Mouse (Mus musculus) thymus, postnatal 25 days (tissue): ENCODE results near the gene Arl13b.

Experiments
- DNase-seq: peaks from one replicate; pipeline ENCODE4 v3.0.0; 2022

Gene Arl13b

GRCm38 (mm10) chr16:62813790-62814189, 33.0 kb downstream of the Arl13b start:
- no peak for DNase-seq

GRCm38 (mm10) chr16:62810855-62811254, 36.0 kb downstream of the Arl13b start:
- no peak for DNase-seq

DNA sequence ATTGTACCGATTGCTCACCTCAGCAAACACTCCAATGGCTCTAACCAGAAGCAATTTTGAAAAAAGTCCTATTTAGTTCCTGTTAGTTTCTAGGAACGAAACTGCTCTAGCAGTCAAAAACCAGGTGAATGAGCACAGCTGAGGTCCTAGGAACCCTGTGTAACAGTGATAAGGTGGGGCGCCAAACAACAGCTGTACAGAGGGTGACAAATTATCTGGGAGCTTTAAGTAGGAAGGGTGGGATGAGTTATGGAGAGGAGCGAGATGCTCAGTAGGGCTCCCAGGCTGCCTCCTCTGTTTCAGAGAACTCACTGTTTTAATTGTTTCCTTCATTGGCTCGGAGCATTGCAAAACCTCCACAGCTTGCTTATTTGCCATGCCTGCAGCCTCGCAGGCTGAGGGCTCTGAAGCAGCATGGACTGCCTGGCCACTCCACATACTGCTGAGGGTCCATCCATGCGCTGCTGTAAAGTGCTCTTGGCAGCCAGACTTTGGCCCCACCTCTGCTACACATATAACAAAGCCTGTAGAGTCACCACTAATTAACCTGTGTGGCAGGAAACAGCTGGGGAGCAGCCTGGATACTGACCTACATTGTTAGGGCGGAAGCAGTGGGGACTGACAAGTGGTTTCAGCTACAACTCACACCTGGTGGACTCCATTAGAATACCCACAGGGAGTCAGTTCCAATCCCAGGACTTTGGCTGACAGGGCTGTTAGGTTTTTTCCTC, 39.4 kb downstream of the Arl13b start:
- peak; percentile 27 for DNase-seq

GRCm38 (mm10) chr16:62804621-62805020, 42.2 kb downstream of the Arl13b start:
- no peak for DNase-seq

GRCm38 (mm10) chr16:62799839-62800238, 47.0 kb downstream of the Arl13b start:
- DNase-seq: no peak

DNA sequence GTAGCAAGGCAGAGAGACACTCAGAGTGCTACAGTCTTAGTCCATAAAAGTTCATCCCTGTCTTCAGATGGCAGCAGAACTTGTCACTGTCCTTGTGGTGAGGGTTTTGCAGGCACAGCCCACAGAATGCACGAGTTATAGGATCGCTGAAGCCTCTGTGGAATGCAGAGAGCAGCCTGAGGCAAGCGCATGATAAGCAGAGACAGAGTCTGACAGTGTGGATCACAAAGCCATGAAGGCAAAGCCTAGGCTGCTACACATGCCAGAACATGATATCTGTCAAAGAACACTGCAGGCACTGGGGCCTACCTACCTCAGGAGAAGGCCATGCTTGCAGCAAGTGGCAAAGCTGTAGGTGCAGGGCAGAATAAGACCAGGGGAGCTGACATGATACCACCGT, 47.4 kb downstream of the Arl13b start:
- DNase-seq: no peak

DNA sequence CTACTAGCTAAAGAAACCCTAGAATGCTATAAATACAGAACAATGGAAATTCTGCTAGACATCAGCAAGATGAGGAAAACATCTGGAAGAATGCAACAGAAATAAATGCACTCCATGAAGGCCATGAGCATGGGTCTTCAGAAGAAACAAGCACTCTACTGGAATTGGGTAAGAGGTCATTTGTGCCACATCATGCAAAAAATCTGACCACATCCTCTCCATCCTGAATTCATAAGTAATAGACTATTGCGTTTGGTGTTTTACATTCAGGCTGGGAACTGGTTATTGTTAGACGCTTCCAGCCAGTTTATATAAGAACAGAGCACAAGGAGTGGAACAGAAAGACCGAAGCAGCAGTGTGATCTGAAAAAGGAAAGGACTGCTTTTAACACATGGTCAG, 48.0 kb downstream of the Arl13b start:
- no peak for DNase-seq

DNA sequence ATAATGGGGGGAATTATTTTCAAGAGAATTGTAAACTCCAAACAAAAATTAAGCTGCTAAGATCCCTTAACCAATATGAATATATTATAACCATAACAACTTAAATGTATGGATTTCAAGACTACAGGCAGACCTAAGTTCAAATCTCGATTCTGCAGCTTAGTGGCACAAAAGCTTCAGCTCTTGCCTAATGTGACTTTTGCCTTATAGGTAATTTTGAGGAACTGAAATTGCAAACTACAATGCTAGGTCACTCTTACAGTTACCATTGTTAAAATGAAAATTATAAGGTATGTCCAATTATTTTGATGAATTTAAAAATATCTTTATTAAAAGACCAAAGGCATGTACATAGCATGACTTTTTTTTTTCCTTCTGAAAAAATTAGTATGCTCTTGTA, 50.2 kb downstream of the Arl13b start:
- DNase-seq: no peak

DNA sequence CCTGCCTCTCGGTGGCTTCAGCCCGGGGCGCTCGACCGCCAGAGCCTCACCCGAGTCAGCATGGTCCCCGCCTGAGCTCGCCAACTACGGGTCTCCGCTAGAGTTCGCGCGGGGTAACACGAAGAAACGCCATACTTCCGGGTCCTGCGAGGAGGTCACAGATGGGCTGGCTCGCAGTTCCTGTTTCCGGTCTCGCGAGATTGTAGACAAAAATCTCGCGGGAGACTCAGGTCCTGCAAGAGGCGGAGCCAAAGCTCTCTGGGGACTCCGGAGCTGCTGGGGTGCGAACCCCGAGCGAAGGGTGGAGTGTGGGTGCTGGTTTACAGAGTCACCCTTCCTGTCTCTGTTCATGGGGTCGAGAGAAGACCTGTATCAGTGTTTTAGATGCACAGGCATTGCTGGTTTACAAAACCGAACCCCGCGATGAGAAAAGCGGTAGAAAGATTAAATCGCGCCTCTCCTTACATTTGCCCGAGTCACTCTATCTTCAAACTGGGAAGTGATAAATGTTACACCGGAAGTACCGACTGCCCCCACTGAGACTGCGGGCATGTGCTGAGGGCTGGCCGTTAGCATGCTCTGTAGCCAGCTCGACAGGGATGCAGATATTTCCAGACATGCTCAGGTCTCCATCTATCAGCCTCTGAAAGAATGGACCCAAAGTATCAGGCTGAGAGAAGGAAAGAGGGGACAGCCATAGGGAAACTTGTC, 60.1 kb downstream of the Arl13b start, which contains the start of gene Nsun3:
TSS of gene Nsun3 (minus strand) at position 198 of the 711 bp plus-strand sequence.
- peak; percentile 92 for DNase-seq

DNA sequence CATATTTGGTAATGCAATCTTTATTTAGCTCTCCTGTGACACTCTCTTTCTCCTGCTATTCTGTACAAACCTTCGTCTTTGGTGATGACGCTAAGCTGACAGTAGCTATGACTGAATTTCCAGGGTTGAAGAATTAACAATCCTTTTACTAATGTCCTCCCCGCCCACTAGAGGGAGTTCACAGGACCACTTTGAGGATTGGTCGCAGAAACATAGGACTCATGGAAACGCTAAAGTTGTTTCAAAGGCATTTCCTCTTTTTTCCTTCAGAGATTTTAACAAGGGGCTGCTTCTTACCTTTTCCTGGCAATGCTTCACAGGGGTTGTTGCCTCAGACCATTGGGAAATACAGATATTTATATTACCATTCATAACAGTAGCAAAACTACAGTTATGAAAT, 64.6 kb downstream of the Arl13b start:
- no peak for DNase-seq

DNA sequence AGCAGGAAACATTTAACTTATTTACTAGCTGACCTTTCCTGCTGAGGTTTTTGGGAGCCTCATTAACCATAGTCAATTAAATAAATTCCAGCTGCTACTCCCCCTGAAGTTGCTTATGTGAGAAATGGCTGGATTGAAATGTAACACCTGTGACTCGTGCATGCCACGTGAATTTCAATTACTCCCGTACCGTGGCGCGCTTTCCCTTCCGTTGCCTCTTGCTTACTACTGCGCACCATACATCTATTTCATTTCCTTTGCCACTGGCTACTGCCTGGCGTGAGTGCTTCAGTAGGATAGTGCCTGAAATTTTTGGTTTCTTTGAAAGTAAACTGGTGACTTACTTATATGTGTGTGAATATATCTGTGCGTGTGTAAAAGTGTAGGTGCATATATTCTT, 68.6 kb downstream of the Arl13b start:
- no peak for DNase-seq

- no peak for DNase-seq
Measured at GRCm38 (mm10) chr16:62776034-62776433, 70.8 kb downstream of the Arl13b start.

DNA sequence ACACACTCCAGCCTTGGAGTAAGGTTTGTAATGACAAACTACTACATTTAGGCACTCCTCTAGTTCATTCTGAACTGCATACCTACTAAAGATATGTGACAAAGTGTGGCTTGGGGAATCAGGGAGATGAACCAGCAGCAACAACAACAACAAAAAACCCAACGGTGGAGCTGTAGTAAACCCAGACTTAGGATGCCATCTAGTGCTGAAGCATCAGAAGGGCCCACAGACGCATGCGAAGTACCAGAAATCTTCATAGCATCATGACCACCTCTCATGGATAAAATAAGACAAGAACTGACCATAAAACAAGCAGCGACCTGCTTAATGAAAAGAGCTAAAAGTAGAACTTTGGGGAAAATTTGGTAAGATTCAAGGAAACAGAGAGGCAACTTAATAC, 73.4 kb downstream of the Arl13b start:
- DNase-seq: no peak

DNA sequence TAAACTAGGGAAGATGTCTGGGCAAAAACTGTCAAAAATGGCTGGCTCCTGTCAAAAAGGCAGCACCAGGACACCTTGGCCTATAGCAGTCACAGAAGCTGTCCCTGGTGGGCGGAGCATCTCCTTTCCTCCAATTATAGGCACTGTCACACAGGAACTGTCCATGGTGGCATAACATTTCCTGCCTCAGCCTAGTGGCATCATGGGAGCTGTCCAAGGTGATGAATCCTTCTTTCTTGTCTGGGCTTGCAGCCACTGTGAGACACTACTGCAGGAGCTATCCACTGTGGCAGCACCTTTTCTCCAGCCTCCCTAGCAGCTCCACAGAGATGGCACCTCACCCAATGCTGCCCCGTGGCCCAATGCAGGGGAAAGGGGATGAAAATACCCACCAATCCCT, 88.5 kb downstream of the Arl13b start:
- DNase-seq: peak; percentile 39

DNA sequence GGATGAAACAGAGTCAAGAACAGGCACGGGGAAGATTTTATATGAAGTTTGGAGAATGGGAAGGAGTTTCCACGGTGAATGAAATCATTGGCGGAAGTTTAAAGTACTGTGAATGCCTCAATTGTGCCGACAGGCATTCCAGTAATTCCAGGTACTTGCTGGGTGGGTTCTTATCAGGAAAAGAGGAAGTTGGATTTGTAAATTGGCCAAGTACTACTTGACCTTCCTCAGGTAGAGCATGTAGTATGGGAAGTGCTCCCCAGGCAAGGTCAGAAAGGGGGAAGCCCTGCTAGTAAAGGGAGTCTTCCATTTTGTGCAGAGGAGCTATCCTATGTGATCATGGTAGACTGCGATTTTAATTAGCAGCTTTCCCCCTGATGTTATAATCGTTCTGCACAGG, 91.5 kb downstream of the Arl13b start:
- no peak for DNase-seq

GRCm38 (mm10) chr16:62753597-62753996, 93.2 kb downstream of the Arl13b start:
- no peak for DNase-seq

GRCm38 (mm10) chr16:62753079-62753478, 93.8 kb downstream of the Arl13b start:
- no peak for DNase-seq

- DNase-seq: no peak
Measured at GRCm38 (mm10) chr16:62745875-62746274, 101.0 kb downstream of the Arl13b start.
